Mouse (Mus musculus): Measurements from ENCODE around the gene Thsd4. TPM values are rescaled to one million over a fixed set of nuclear protein-coding genes. Genes with fewer than 3 reads are reported as not detected.

The Thsd4 gene
- polyA plus RNA-seq, 1 experiment from 2014 or later = 3.3 TPM

DNA sequence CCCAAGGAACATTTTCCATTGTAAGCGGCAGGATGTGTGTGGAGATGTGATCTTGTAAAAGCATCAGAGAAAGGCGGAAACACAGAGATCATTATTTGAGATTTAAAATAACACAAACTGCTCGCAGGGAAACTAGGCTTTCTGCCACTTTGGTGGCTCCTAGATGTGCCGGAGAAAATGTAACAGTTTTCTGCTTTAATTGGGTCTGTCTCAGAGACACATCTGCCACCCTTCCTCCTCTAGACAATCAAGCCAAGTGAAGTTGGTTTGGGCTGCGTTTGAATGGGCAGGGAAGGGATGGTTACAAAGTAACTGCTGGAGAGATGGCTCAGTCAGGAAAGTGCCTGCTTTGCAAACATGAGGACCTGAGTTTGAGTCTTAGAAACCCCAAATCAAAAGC is 466.9 kb downstream of the Thsd4 start:
- Histone ChIP-seq H3K9ac (no peak overlapping the region), H3K27ac (no peak overlapping the region), H3K9me3 (replicated peaks) (no peaks in the 10 kb centered on the region), H3K4me2 (no peak overlapping the region), H3K27me3 (replicated peaks) (no peaks in the 10 kb centered on the region), H3K4me1 (no peaks in the 10 kb centered on the region), H3K36me3 (no peaks in the 10 kb centered on the region), H3K4me3 (no peak overlapping the region)
- ATAC-seq = no peak
- 51% methylated on average over 5 of the region's 5 CpGs for WGBS (ENCODE audit: insufficient replicate concordance)

DNA sequence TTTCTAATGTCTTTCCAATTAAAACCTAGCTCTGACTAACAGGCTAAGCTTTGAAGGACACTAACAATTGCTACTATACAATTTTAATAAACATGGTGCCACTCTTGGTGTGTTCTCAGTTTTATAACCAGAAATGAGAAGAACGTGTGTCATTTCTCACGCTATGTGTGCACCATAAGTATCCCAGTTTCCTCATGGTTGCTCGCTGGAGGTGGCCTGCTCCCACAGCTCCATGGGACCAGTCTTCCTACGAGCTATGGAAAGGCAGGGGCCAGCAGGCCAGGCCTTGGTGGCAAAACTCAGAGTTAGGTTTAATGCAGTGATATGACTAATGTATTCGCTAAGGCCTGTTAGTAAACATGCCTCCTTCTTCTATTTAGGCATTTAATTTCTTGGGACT is 468.7 kb downstream of the Thsd4 start:
- no peak overlapping the region for H3K4me2 ChIP-seq
- no peaks in the 10 kb centered on the region for H3K4me1 ChIP-seq
- H3K27ac ChIP-seq = no peak overlapping the region
- ATAC-seq = no peak
- H3K9me3 ChIP-seq (replicated peaks) = no peaks in the 10 kb centered on the region
- no peak overlapping the region for H3K4me3 ChIP-seq
- H3K9ac ChIP-seq = no peak overlapping the region
- H3K36me3 ChIP-seq = no peaks in the 10 kb centered on the region
- H3K27me3 ChIP-seq (replicated peaks) = no peaks in the 10 kb centered on the region
- WGBS (ENCODE audit: insufficient replicate concordance) = 79% methylated on average over 5 of the region's 5 CpGs

DNA sequence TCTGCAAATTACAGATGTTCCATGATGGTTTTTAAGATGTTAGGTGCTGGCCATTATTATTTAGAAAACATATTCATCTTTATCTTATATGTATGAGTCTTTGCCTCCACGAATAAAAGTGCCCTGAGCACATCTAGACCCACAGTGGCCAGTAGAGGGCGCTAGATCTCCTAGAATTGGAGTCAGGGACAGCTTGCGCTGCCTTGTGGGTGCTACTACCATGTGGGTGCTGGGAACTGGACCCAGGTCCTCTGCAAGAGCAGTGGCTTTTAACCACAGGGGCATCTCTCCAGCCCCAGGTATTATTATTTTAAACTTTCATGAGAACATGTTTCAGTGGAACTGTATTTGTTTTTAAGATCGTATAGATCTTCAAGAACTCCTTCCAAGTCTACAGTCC is 469.4 kb downstream of the Thsd4 start:
- H3K27ac ChIP-seq = no peak overlapping the region
- no peaks in the 10 kb centered on the region for H3K9me3 ChIP-seq (replicated peaks)
- WGBS (ENCODE audit: insufficient replicate concordance) = 61% methylated on average over 4 of the region's 4 CpGs
- no peak overlapping the region for H3K4me3 ChIP-seq
- H3K36me3 ChIP-seq = no peaks in the 10 kb centered on the region
- no peaks in the 10 kb centered on the region for H3K4me1 ChIP-seq
- H3K4me2 ChIP-seq = no peak overlapping the region
- no peak overlapping the region for H3K9ac ChIP-seq
- no peak for ATAC-seq
- no peaks in the 10 kb centered on the region for H3K27me3 ChIP-seq (replicated peaks)

DNA sequence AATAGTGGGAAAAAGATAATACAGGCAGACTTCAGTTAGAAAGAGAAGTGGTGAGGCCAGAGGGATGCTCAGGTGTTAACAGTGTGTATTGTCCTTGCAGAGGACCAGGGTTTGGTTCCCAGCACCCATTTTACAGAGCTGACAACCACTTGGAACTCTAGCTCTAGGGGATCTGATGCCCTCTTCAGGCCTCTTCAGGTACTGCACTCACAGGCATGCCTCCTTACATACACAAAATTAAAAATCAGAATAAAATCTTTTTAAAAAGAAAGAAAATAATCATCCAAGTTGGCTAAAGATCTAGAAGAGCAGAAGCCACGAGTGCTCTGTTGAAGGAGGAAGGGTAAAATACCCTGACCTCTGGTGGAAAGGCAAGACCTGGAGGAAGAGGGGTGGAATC is 478.7 kb downstream of the Thsd4 start:
- Histone ChIP-seq H3K36me3 (no peaks in the 10 kb centered on the region), H3K4me2 (no peak overlapping the region)
- 66% methylated on average over 1 of the region's 1 CpGs for WGBS (ENCODE audit: insufficient replicate concordance)

DNA sequence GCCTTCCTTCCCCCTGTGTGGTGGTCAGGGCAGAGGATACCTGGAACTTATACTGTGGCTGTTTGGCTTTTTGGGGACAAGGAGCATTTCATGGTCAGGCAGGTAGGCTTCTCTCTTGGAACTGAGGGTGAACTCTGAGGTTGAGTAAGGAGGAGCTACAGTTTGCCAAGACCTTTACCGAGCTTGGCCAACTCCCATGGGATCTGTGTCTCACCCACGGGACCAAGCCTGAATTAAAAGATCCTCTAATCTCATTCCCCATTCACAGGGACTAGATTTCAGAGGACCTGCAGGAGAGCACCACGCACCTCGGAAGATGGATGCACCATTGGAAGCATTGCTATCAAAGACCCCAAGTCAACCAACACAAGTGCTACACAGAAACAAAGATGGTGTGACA is 487.0 kb downstream of the Thsd4 start:
- H3K36me3 ChIP-seq = no peaks in the 10 kb centered on the region
- no peak overlapping the region for H3K9ac ChIP-seq
- 72% methylated on average over 4 of the region's 4 CpGs for WGBS (ENCODE audit: insufficient replicate concordance)
- no peak overlapping the region for H3K27ac ChIP-seq
- no peaks in the 10 kb centered on the region for H3K27me3 ChIP-seq (replicated peaks)
- no peak overlapping the region for H3K4me3 ChIP-seq
- H3K4me1 ChIP-seq = no peaks in the 10 kb centered on the region
- ATAC-seq = no peak
- no peaks in the 10 kb centered on the region for H3K9me3 ChIP-seq (replicated peaks)
- no peak overlapping the region for H3K4me2 ChIP-seq

More for the DNA sequence above, 478.7 kb downstream of the Thsd4 start:
- Histone ChIP-seq H3K9me3 (replicated peaks) (peaks cover 9% of the 10 kb centered on the region; the same call in 1 of the 2 replicates), H3K27ac (no peak overlapping the region), H3K27me3 (replicated peaks) (no peaks in the 10 kb centered on the region), H3K4me1 (no peaks in the 10 kb centered on the region), H3K9ac (no peak overlapping the region), H3K4me3 (no peak overlapping the region)
- ATAC-seq = no peak

DNA sequence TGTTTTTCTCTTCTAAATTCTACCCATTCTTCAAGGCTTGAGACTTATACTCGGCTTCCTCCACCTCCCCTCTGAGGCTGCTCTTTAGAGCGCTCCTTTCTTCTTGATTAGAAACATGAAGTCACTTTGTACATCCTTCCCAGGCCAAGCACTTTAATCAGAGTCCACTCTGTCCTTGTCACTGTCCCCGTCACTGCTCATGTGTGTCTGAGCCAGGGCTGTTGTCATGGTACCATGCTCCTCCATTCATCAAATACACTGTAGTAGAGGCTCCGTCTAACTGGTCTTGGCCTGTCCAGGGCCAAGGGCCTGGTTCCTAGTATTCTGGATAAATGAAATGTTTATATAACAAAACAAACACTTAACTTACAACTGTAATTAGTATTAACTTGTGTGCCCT is 494.6 kb downstream of the Thsd4 start:
- H3K4me1 ChIP-seq = no peaks in the 10 kb centered on the region
- H3K27me3 ChIP-seq (replicated peaks) = no peaks in the 10 kb centered on the region
- no peak overlapping the region for H3K4me2 ChIP-seq
- no peak for ATAC-seq
- WGBS (ENCODE audit: insufficient replicate concordance) = 62% methylated on average over 4 of the region's 4 CpGs
- H3K9ac ChIP-seq = no peak overlapping the region
- no peaks in the 10 kb centered on the region for H3K36me3 ChIP-seq
- no peaks in the 10 kb centered on the region for H3K9me3 ChIP-seq (replicated peaks)
- no peak overlapping the region for H3K27ac ChIP-seq
- no peak overlapping the region for H3K4me3 ChIP-seq

DNA sequence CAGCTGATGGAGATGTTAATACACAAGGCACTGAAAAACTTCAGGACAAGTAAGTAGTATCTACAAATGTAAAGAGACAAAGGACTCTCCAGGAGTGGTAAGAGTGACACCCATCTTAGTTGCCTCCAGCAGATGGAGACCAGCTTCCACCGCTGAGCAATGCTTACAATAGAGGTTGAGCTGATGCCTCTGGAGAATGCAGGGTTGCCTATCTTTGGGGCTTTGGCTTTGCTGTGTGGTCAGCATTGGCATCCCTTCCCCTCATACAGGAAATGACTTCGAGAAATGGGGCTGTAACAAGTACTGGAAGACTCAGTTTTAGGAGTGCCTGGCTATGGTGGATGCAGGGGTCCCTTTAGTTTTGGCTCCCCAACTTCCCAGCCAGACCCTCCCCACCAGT is 495.1 kb downstream of the Thsd4 start:
- H3K9me3 ChIP-seq (replicated peaks) = no peaks in the 10 kb centered on the region
- H3K4me1 ChIP-seq = no peaks in the 10 kb centered on the region
- WGBS (ENCODE audit: insufficient replicate concordance) = 45% methylated on average over 2 of the region's 2 CpGs
- no peak overlapping the region for H3K9ac ChIP-seq
- H3K4me3 ChIP-seq = no peak overlapping the region
- H3K36me3 ChIP-seq = no peaks in the 10 kb centered on the region
- no peak overlapping the region for H3K4me2 ChIP-seq
- ATAC-seq = no peak
- no peaks in the 10 kb centered on the region for H3K27me3 ChIP-seq (replicated peaks)
- no peak overlapping the region for H3K27ac ChIP-seq

DNA sequence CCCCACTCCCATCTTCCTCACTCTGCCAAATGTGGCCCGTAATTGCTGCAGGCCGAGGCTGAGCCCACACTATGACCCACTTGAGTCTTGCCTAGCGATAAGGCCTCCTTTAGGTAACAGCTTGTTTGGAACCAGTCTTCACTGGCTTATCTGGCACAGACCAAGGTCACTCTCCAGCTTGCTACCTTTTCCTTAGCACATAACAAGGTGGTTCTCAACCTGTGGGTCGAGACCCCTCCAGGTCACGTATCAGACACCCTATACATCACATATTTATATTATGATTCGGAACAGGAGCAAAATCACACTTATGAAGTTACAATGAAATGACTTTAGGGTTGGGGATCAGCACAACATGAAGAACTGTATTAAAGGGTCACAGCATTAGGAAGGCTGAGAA is 495.9 kb downstream of the Thsd4 start:
- Histone ChIP-seq H3K27ac (no peak overlapping the region), H3K4me1 (no peaks in the 10 kb centered on the region), H3K36me3 (no peaks in the 10 kb centered on the region), H3K4me2 (no peak overlapping the region), H3K4me3 (no peak overlapping the region), H3K9ac (no peak overlapping the region), H3K9me3 (replicated peaks) (no peaks in the 10 kb centered on the region), H3K27me3 (replicated peaks) (no peaks in the 10 kb centered on the region)
- ATAC-seq = no peak
- WGBS (ENCODE audit: insufficient replicate concordance) = 63% methylated on average over 6 of the region's 6 CpGs

DNA sequence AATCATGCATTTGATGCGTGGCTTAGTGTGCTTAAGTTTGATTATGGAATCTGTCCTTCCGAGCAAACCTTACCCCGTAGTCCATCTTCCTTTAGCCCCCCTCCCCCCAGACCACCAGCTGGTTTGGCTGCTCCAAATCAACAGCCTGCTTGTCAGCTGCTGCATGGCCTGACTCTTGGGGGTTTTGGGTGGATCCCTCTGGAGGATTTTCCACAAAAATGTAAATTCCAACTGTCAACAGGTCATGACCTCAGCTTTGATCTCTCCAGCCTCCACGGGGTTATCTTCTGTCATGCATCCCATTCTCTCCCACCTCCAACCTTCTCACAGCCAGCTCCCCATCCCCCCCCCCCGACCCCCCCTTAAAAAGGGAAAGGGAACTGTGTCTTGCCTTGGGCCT is 496.9 kb downstream of the Thsd4 start:
- H3K4me3 ChIP-seq = no peak overlapping the region
- H3K36me3 ChIP-seq = no peaks in the 10 kb centered on the region
- WGBS (ENCODE audit: insufficient replicate concordance) = 30% methylated on average over 5 of the region's 5 CpGs
- no peak overlapping the region for H3K4me2 ChIP-seq
- no peak overlapping the region for H3K27ac ChIP-seq
- H3K4me1 ChIP-seq = no peaks in the 10 kb centered on the region
- no peak for ATAC-seq
- H3K27me3 ChIP-seq (replicated peaks) = no peaks in the 10 kb centered on the region
- no peak overlapping the region for H3K9ac ChIP-seq
- H3K9me3 ChIP-seq (replicated peaks) = no peaks in the 10 kb centered on the region

DNA sequence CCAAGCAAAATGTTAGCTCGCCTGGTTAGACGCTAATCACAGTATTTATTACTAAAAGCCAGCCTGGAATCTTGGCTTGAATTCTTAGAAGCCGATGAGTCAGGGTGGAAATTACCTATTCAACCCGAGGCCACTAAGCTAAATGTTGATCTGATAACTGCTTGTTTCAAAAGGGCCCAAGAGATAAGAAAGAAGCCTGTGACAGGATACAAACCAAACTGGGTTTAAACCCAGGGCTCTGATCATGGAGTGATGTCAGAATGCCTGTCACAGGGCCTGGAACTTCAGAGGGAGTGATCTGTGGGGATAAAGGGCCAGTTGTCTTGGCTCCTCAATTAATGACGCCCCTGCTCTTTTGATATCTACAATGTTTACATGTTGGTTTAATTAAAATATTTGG is 497.3 kb downstream of the Thsd4 start:
- WGBS (ENCODE audit: insufficient replicate concordance) = 21% methylated on average over 5 of the region's 5 CpGs

DNA sequence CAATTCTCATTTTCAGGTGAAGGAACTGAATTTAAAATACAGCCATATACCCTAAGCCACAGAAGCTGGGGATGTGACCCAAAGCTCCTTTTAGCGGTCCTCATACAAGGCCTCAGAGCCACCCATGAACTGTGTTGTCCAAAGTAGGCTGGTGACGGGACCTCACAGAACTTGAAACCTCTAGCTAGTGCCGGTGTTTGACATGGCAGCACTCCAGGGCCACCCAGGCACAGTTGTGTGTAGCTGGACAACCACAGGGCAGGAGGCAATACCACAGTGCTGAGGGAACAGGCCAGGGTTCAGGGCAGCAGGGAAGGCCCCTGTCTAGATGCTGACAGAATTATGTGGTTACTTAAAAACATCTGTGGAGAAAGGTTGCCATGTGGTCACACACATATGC is 499.5 kb downstream of the Thsd4 start:
- Histone ChIP-seq H3K4me3 (no peak overlapping the region), H3K9ac (no peak overlapping the region), H3K4me1 (no peaks in the 10 kb centered on the region), H3K27ac (no peak overlapping the region), H3K4me2 (no peak overlapping the region), H3K36me3 (no peaks in the 10 kb centered on the region), H3K9me3 (replicated peaks) (no peaks in the 10 kb centered on the region), H3K27me3 (replicated peaks) (no peaks in the 10 kb centered on the region)
- WGBS (ENCODE audit: insufficient replicate concordance) = 68% methylated on average over 3 of the region's 3 CpGs
- ATAC-seq = no peak

More for the DNA sequence above, 497.3 kb downstream of the Thsd4 start:
- H3K4me3 ChIP-seq = no peak overlapping the region
- no peak overlapping the region for H3K27ac ChIP-seq
- no peaks in the 10 kb centered on the region for H3K9me3 ChIP-seq (replicated peaks)
- H3K27me3 ChIP-seq (replicated peaks) = no peaks in the 10 kb centered on the region
- no peaks in the 10 kb centered on the region for H3K4me1 ChIP-seq
- H3K4me2 ChIP-seq = no peak overlapping the region
- ATAC-seq = no peak
- H3K36me3 ChIP-seq = no peaks in the 10 kb centered on the region
- no peak overlapping the region for H3K9ac ChIP-seq

DNA sequence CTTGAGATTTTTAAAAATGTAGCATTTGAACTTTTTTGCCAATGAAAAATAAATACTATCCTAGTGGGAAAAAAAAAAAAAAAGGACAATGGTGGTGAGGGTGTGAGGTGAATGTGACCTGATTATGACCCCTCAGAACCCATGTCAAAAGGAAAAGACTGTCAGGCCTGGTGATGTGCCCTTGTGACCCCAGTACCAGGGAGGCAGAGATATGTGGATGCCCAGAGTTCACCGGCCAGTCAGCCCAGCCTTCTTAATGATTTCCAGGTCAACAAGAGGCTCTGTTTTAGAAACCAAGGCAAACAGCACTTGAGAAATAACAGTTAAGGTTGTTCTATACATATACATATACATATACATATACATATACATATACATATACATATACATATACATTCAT is 501.4 kb downstream of the Thsd4 start:
- 27% methylated on average over 1 of the region's 1 CpGs for WGBS (ENCODE audit: insufficient replicate concordance)
- no peak for ATAC-seq
- Histone ChIP-seq H3K4me2 (no peak overlapping the region), H3K4me3 (no peak overlapping the region), H3K27me3 (replicated peaks) (no peaks in the 10 kb centered on the region), H3K9me3 (replicated peaks) (no peaks in the 10 kb centered on the region), H3K27ac (no peak overlapping the region), H3K9ac (no peak overlapping the region), H3K4me1 (no peaks in the 10 kb centered on the region), H3K36me3 (no peaks in the 10 kb centered on the region)

DNA sequence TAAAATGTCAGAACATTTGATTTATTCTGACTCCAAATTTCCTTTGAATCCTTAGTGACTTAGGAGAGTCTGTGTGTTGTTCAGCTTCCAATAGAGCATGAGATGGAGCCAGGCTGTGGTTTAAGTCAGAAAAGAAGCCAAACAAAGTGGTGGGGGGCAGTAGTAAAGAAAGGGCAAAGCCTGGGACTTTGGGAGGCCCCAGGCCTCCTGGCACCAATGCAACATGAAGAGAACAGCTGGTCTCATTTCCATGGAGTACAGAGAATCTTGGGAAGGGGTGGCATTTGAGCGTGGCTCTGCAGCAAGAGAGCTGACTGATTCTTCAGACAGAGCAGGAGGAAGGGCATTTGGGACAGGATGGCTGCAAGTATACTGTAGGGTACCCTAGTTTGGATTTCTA is 511.6 kb downstream of the Thsd4 start:
- ATAC-seq = no peak
- no peak overlapping the region for H3K4me3 ChIP-seq

More for the DNA sequence above, 511.6 kb downstream of the Thsd4 start:
- no peaks in the 10 kb centered on the region for H3K27me3 ChIP-seq (replicated peaks)
- H3K4me2 ChIP-seq = no peak overlapping the region
- WGBS (ENCODE audit: insufficient replicate concordance) = 67% methylated on average over 1 of the region's 1 CpGs
- H3K9ac ChIP-seq = no peak overlapping the region
- H3K9me3 ChIP-seq (replicated peaks) = no peaks in the 10 kb centered on the region
- no peak overlapping the region for H3K27ac ChIP-seq
- no peaks in the 10 kb centered on the region for H3K4me1 ChIP-seq
- no peaks in the 10 kb centered on the region for H3K36me3 ChIP-seq
